Mouse (Mus musculus) CD4-positive, CD25-positive, alpha-beta regulatory T cell, adult 9 weeks (primary cell): ENCODE results near the gene Muc13. TPM values are rescaled to one million over a fixed set of nuclear protein-coding genes. Genes with fewer than 3 reads are reported as not detected.

Experiments
- polyA plus RNA-seq: library from polyadenylated mRNA; unstranded; fragments of 100-300 nt; shearing (Covaris generic); gene quantifications from one replicate; pipeline ENCODE4 v1.2.1, GENCODE M21; 2017

The Muc13 gene
- polyA plus RNA-seq = 0.15 TPM

GRCm38 (mm10) chr16:33793846-33794791, at the start of gene Muc13:
Muc13 (plus strand) TSS chr16:33794037.

GRCm38 (mm10) chr16:33829301-33829831, 35.5 kb downstream of the Muc13 start, which contains the start of gene Itgb5:
Itgb5 (plus strand) TSS chr16:33829665.

Other genes with a start within 250 kb of the Muc13 start
- 11.2 TPM for gene Heg1, start 109.7 kb upstream of the Muc13 start, polyA plus RNA-seq
- gene Itgb5, start 35.6 kb downstream of the Muc13 start, polyA plus RNA-seq = not detected
- 33.6 TPM for gene Umps, start 173.0 kb downstream of the Muc13 start, polyA plus RNA-seq